Mouse (Mus musculus) MEL (cell line): ENCODE results near the gene Vps35. TPM values are rescaled to one million over a fixed set of nuclear protein-coding genes. Genes with fewer than 3 reads are reported as not detected.
A peak's percentile ranks its signal among the peaks of the same experiment; 100 is the strongest.

Source experiments
- DNase-seq: peaks from one replicate; pipeline ENCODE4 v3.0.0; 2011; ENCODE audit warnings: low read depth, low spot score
- H3K27ac ChIP-seq: 2 replicates; pipeline ENCODE4 v1.5.1; 2012; ENCODE audit warnings: low read depth, mild to moderate bottlenecking, control low read depth, low read length, moderate library complexity; ENCODE audit not compliant: control insufficient read depth
- H3K27me3 ChIP-seq, 2 experiments: fragments of 150-350 bp in 1 of 2; sonication (generic) in 1 of 2; 2 replicates each; pipeline ENCODE4 v1.6.1; 2012; ENCODE audit warnings: low read length in 2 of 2, mild to moderate bottlenecking in 2 of 2, improper control_type of control experiment in 1 of 2, moderate library complexity in 1 of 2; ENCODE audit not compliant: insufficient read depth in 2 of 2, control insufficient read depth in 1 of 2
- H3K36me3 ChIP-seq, 2 experiments: 2 replicates each; pipeline ENCODE4 v1.6.1; 2012 to 2014; ENCODE audit warnings: low read length in 2 of 2, improper control_type of control experiment in 1 of 2, inconsistent platforms in 1 of 2, mild to moderate bottlenecking in 1 of 2; ENCODE audit not compliant: insufficient read depth in 2 of 2, control insufficient read depth in 1 of 2
- H3K4me1 ChIP-seq, 2 experiments: fragments of 150-350 bp in 1 of 2; sonication (generic) in 1 of 2; 2 replicates each; pipeline ENCODE4 v1.6.1; 2012; ENCODE audit warnings: low read length in 2 of 2, improper control_type of control experiment in 1 of 2, mild to moderate bottlenecking in 1 of 2; ENCODE audit not compliant: insufficient read depth in 2 of 2, control insufficient read depth in 1 of 2
- H3K4me3 ChIP-seq, 2 experiments: fragments of 150-350 bp in 1 of 2; sonication (generic) in 1 of 2; 2 replicates each; pipeline ENCODE4 v1.5.1; 2012; ENCODE audit warnings: low read depth in 2 of 2, low read length in 2 of 2, mild to moderate bottlenecking in 2 of 2, moderate library complexity in 2 of 2, control low read depth in 1 of 2, improper control_type of control experiment in 1 of 2; ENCODE audit not compliant: control insufficient read depth in 1 of 2, insufficient read depth in 1 of 2
- H3K79me2 ChIP-seq: 2 replicates; pipeline ENCODE4 v1.6.1; 2012; ENCODE audit warnings: mild to moderate bottlenecking, low read length, moderate library complexity; ENCODE audit not compliant: control insufficient read depth, poor library complexity, insufficient read depth
- H3K9ac ChIP-seq: 2 replicates; pipeline ENCODE4 v1.6.1; 2012; ENCODE audit warnings: low read depth, mild to moderate bottlenecking, control low read depth, low read length, moderate library complexity; ENCODE audit not compliant: control insufficient read depth, poor library complexity, severe bottlenecking
- H3K9me3 ChIP-seq: fragments of 150-350 bp; sonication (generic); replicated peaks from 2 replicates; pipeline ENCODE4 v1.6.1; 2012; ENCODE audit warnings: mild to moderate bottlenecking, low read length, improper control_type of control experiment, moderate library complexity; ENCODE audit not compliant: insufficient read depth
- CHD1 ChIP-seq: IDR thresholded peaks from 2 replicates; pipeline ENCODE4 v1.6.1; 2012; ENCODE audit warnings: low read depth, mild to moderate bottlenecking, inconsistent platforms, low read length, improper control_type of control experiment
- CHD2 ChIP-seq: IDR thresholded peaks from 2 replicates; pipeline ENCODE4 v1.6.1; 2011; ENCODE audit warnings: low read length, improper control_type of control experiment
- E2F4 ChIP-seq: IDR thresholded peaks from 2 replicates; pipeline ENCODE4 v1.6.1; 2011; ENCODE audit warnings: low read depth, low read length, improper control_type of control experiment, borderline replicate concordance
- GATA1 ChIP-seq: IDR thresholded peaks from 2 replicates; pipeline ENCODE4 v1.6.1; 2011; ENCODE audit warnings: low read depth, low read length, improper control_type of control experiment
- HCFC1 ChIP-seq: IDR thresholded peaks from 2 replicates; pipeline ENCODE4 v1.6.1; 2012; ENCODE audit warnings: low read depth, mild to moderate bottlenecking, inconsistent platforms, low read length, improper control_type of control experiment, moderate library complexity
- MAX ChIP-seq: IDR thresholded peaks from 2 replicates; pipeline ENCODE4 v1.6.1; 2011; ENCODE audit warnings: low read length, improper control_type of control experiment
- MEF2A ChIP-seq: IDR thresholded peaks from 2 replicates; pipeline ENCODE4 v1.6.1; 2014; ENCODE audit warnings: low read depth, mild to moderate bottlenecking, inconsistent platforms, low read length, improper control_type of control experiment; ENCODE audit not compliant: poor library complexity, insufficient replicate concordance, severe bottlenecking; ENCODE audit errors: extremely low read depth
- MXI1 ChIP-seq: IDR thresholded peaks from 2 replicates; pipeline ENCODE4 v1.6.1; 2011; ENCODE audit warnings: mild to moderate bottlenecking, low read depth, low read length, improper control_type of control experiment
- MYC ChIP-seq: IDR thresholded peaks from 2 replicates; pipeline ENCODE4 v1.6.1; 2011; ENCODE audit warnings: low read depth, mild to moderate bottlenecking, low read length, improper control_type of control experiment, moderate library complexity
- NELFE ChIP-seq: IDR thresholded peaks from 2 replicates; pipeline ENCODE4 v1.6.1; 2011; ENCODE audit warnings: low read depth, low read length, improper control_type of control experiment
- NRF1 ChIP-seq: IDR thresholded peaks from 2 replicates; pipeline ENCODE4 v1.6.1; 2014; ENCODE audit warnings: low read depth, mild to moderate bottlenecking, inconsistent platforms, low read length, improper control_type of control experiment, moderate library complexity; ENCODE audit not compliant: poor library complexity, insufficient read depth, severe bottlenecking
- POLR2A ChIP-seq, 2 experiments: IDR thresholded peaks; 2 replicates each; pipeline ENCODE4 v1.6.1; 2011 to 2012; ENCODE audit warnings: low read length in 2 of 2, mild to moderate bottlenecking in 2 of 2, control low read depth in 1 of 2, improper control_type of control experiment in 1 of 2, low read depth in 1 of 2, moderate library complexity in 1 of 2; ENCODE audit not compliant: control insufficient read depth in 1 of 2, insufficient read depth in 1 of 2, poor library complexity in 1 of 2
- POLR2AphosphoS2 ChIP-seq: IDR thresholded peaks from 2 replicates; pipeline ENCODE4 v1.6.1; 2011; ENCODE audit warnings: low read length, improper control_type of control experiment
- POLR2AphosphoS5 ChIP-seq: IDR thresholded peaks from 2 replicates; pipeline ENCODE4 v1.6.1; 2012; ENCODE audit warnings: low read depth, borderline replicate concordance, mild to moderate bottlenecking, inconsistent platforms, low read length, moderate library complexity, mixed read lengths
- SIN3A ChIP-seq: IDR thresholded peaks from 2 replicates; pipeline ENCODE4 v1.6.1; 2012; ENCODE audit warnings: low read length, improper control_type of control experiment, inconsistent platforms
- TAL1 ChIP-seq: IDR thresholded peaks from 2 replicates; pipeline ENCODE4 v1.6.1; 2012; ENCODE audit warnings: mild to moderate bottlenecking, inconsistent platforms, low read length, moderate library complexity, mixed read lengths
- TBP ChIP-seq: IDR thresholded peaks from 2 replicates; pipeline ENCODE4 v1.8.0; 2011; ENCODE audit warnings: low read depth, low read length, improper control_type of control experiment
- TCF12 ChIP-seq: IDR thresholded peaks from 2 replicates; pipeline ENCODE4 v1.6.1; 2014; ENCODE audit warnings: low read depth, mild to moderate bottlenecking, inconsistent platforms, low read length, improper control_type of control experiment, moderate library complexity
- USF1 ChIP-seq: IDR thresholded peaks from 2 replicates; pipeline ENCODE4 v1.6.1; 2014; ENCODE audit warnings: low read depth, mild to moderate bottlenecking, inconsistent platforms, low read length, improper control_type of control experiment, moderate library complexity
- USF2 ChIP-seq, 2 experiments: IDR thresholded peaks; 2 replicates each; pipeline ENCODE4 v1.6.1; 2011 to 2012; ENCODE audit warnings: improper control_type of control experiment in 2 of 2, low read length in 2 of 2, borderline replicate concordance in 1 of 2, inconsistent platforms in 1 of 2, low read depth in 1 of 2, mild to moderate bottlenecking in 1 of 2; ENCODE audit not compliant: insufficient read depth in 1 of 2
- ZMIZ1 ChIP-seq: IDR thresholded peaks from 2 replicates; pipeline ENCODE4 v1.6.1; 2012; ENCODE audit warnings: low read depth, mild to moderate bottlenecking, inconsistent platforms, low read length, improper control_type of control experiment, moderate library complexity
- ZNF384 ChIP-seq: IDR thresholded peaks from 2 replicates; pipeline ENCODE4 v1.6.1; 2012; ENCODE audit warnings: low read depth, mild to moderate bottlenecking, inconsistent platforms, low read length, improper control_type of control experiment
- polyA plus RNA-seq, 2 experiments: library from polyadenylated mRNA; stranded (reverse) in 1 of 2; unstranded in 1 of 2; fragments of >175 nt in 1 of 2; fragments of >200 nt in 1 of 2; gene quantifications; 2 replicates each; pipeline versions ENCODE4 v1.2.1 to v1.2.4; 2012; ENCODE audit warnings: low replicate concordance in 2 of 2, low read depth in 1 of 2; ENCODE audit not compliant: insufficient read length in 2 of 2, insufficient read depth in 1 of 2, missing spikeins in 1 of 2
- total RNA-seq: library from RNA; depleted of rRNA; stranded (reverse); fragments of 300-350 nt; gene quantifications from 2 replicates; pipeline ENCODE4 v1.2.3, GENCODE M21; 2012; rRNA removed

Vps35 gene
- total RNA-seq (91.5 and 92.1 TPM in 2 replicates), polyA plus RNA-seq (10 to 100 TPM in 1 of 2 experiments, not detected in 1; 68.4 TPM)

GRCm38 (mm10) chr8:85299434-85300077 is at the start of gene Vps35, which contains the start of gene Orc6:
Gene Vps35 (minus strand): TSS chr8:85299802.
Gene Orc6 (plus strand): TSS chr8:85299632.
- peak within 1 kb of the TSS; percentile 78 to 97 for H3K4me3 ChIP-seq
- no peaks in the 10 kb centered on the region for H3K27me3 ChIP-seq
- peak within 1 kb of the TSS; percentile 94 for H3K9ac ChIP-seq
- H3K9me3 ChIP-seq: no peaks in the 10 kb centered on the region
- peak; percentile 98 for DNase-seq
- H3K79me2 ChIP-seq: peaks cover 43% of the 10 kb centered on the region
- H3K4me1 ChIP-seq: peaks cover 3 to 9% of the 10 kb centered on the region in 2 experiments; a peak in 3 of 4 replicates
- H3K36me3 ChIP-seq: peaks cover 15 to 33% of the 10 kb centered on the region in 2 experiments
- TF ChIP-seq MEF2A (no peak), USF1 (peak; percentile 94), CHD2 (peak; percentile 89), MXI1 (peak; percentile 39), USF2 (IDR thresholded peaks at IDR 0.05; ENCODE audit: borderline replicate concordance in 1 of 2, insufficient read depth in 1 of 2, low read depth in 1 of 2, low read length in 2 of 2) (peak in 1 of 2 experiments; percentile 57; a peak in 1 of 4 replicates), MYC (peak; percentile 51; the same call in 1 of the 2 replicates), NELFE (peak; percentile 90), HCFC1 (peak; percentile 75), GATA1 (no peak), E2F4 (peak; percentile 87; the same call in 1 of the 2 replicates), POLR2A (IDR thresholded peaks at IDR 0.05; ENCODE audit: control insufficient read depth in 1 of 2, insufficient read depth in 1 of 2, low read depth in 1 of 2, low read length in 2 of 2, poor library complexity in 1 of 2) (peak; percentile 72 to 91), POLR2AphosphoS5 (no peak), CHD1 (no peak), POLR2AphosphoS2 (peak; percentile 91), TAL1 (no peak), TBP (peak; percentile 73), MAX (0 out of 2 replicates have a peak, but pooled peaks have one; percentile 10), TCF12 (peak; percentile 49), ZMIZ1 (0 out of 2 replicates have a peak, but pooled peaks have one; percentile 45), SIN3A (peak; percentile 75), NRF1 (peak; percentile 79), ZNF384 (no peak)
- peak within 1 kb of the TSS; percentile 97 for H3K27ac ChIP-seq
